Mouse (Mus musculus): ENCODE results near the gene Apbb1. TPM values are rescaled to one million over a fixed set of nuclear protein-coding genes. Genes with fewer than 3 reads are reported as not detected.

Apbb1 gene
- polyA plus RNA-seq, 1 experiment from 2014 or later: 171 TPM

Other genes with a start within 250 kb of the Apbb1 start
- not detected in 2 replicates for gene Olfr690, start 247.5 kb downstream of the Apbb1 start, polyA plus RNA-seq (2016; fragmentation: Nextera tagmentation; extraction: Ambion mirVana)
- gene Olfr691, start 239.4 kb downstream of the Apbb1 start, polyA plus RNA-seq (2016; fragmentation: Nextera tagmentation; extraction: Ambion mirVana): not detected in 2 replicates
- not detected in 2 replicates for gene Olfr692, start 213.4 kb downstream of the Apbb1 start, polyA plus RNA-seq (2016; fragmentation: Nextera tagmentation; extraction: Ambion mirVana)
- not detected in 2 replicates for gene Gm5901, start 206.6 kb downstream of the Apbb1 start, polyA plus RNA-seq (2016; fragmentation: Nextera tagmentation; extraction: Ambion mirVana)
- 39.9 and 41.6 TPM in 2 replicates for gene Fam160a2, start 181.6 kb downstream of the Apbb1 start, polyA plus RNA-seq (2016; fragmentation: Nextera tagmentation; extraction: Ambion mirVana)
- 0.13 TPM in 1 of 2 replicates, not detected in the other for gene Cnga4, start 177.1 kb downstream of the Apbb1 start, polyA plus RNA-seq (2016; fragmentation: Nextera tagmentation; extraction: Ambion mirVana)
- 0.49 and 0.60 TPM in 2 replicates for gene Cckbr, start 155.9 kb downstream of the Apbb1 start, polyA plus RNA-seq (2016; fragmentation: Nextera tagmentation; extraction: Ambion mirVana)
- 23.0 and 32.2 TPM in 2 replicates for gene Cavin3, start 99.4 kb downstream of the Apbb1 start, polyA plus RNA-seq (2016; fragmentation: Nextera tagmentation; extraction: Ambion mirVana)
- 36.8 and 52.4 TPM in 2 replicates for gene Smpd1, start 27.3 kb downstream of the Apbb1 start, polyA plus RNA-seq (2016; fragmentation: Nextera tagmentation; extraction: Ambion mirVana)
- 0.20 and 0.25 TPM in 2 replicates for gene Hpx, start 18.5 kb upstream of the Apbb1 start, polyA plus RNA-seq (2016; fragmentation: Nextera tagmentation; extraction: Ambion mirVana)
- gene Trim3, start 51.9 kb upstream of the Apbb1 start, polyA plus RNA-seq (2016; fragmentation: Nextera tagmentation; extraction: Ambion mirVana): 40.9 and 42.2 TPM in 2 replicates
- 164 and 184 TPM in 2 replicates for gene Timm10b, start 58.4 kb upstream of the Apbb1 start, polyA plus RNA-seq (2016; fragmentation: Nextera tagmentation; extraction: Ambion mirVana)
- 58.4 and 69.7 TPM in 2 replicates for gene Arfip2, start 58.8 kb upstream of the Apbb1 start, polyA plus RNA-seq (2016; fragmentation: Nextera tagmentation; extraction: Ambion mirVana)
- 18.5 and 28.1 TPM in 2 replicates for gene Gm45799, start 58.9 kb upstream of the Apbb1 start, polyA plus RNA-seq (2016; fragmentation: Nextera tagmentation; extraction: Ambion mirVana)
- 0.31 and 0.51 TPM in 2 replicates for gene Dnhd1, start 69.2 kb upstream of the Apbb1 start, polyA plus RNA-seq (2016; fragmentation: Nextera tagmentation; extraction: Ambion mirVana)
- gene Ilk, start 154.9 kb upstream of the Apbb1 start, polyA plus RNA-seq (2016; fragmentation: Nextera tagmentation; extraction: Ambion mirVana): 234 and 240 TPM in 2 replicates
- gene Rrp8, start 155.7 kb upstream of the Apbb1 start, polyA plus RNA-seq (2016; fragmentation: Nextera tagmentation; extraction: Ambion mirVana): 33.6 and 36.2 TPM in 2 replicates
- 177 and 188 TPM in 2 replicates for gene Taf10, start 162.7 kb upstream of the Apbb1 start, polyA plus RNA-seq (2016; fragmentation: Nextera tagmentation; extraction: Ambion mirVana)
- 57.8 and 59.2 TPM in 2 replicates for gene Tpp1, start 170.6 kb upstream of the Apbb1 start, polyA plus RNA-seq (2016; fragmentation: Nextera tagmentation; extraction: Ambion mirVana)
- 9.3 and 13.4 TPM in 2 replicates for gene Dchs1, start 206.0 kb upstream of the Apbb1 start, polyA plus RNA-seq (2016; fragmentation: Nextera tagmentation; extraction: Ambion mirVana)
- 298 and 325 TPM in 2 replicates for gene Mrpl17, start 229.4 kb upstream of the Apbb1 start, polyA plus RNA-seq (2016; fragmentation: Nextera tagmentation; extraction: Ambion mirVana)

All from hindbrain, embryonic 10.5 days (tissue).